Mouse (Mus musculus) ES-E14 (cell line): ENCODE measurements at regions not wholly inside any gene's neighbourhood (a gene's known extent, or its start where the extent isn't known, plus 50 kb on each side); places are given as distances from the start of the nearest gene placed in this dataset.

ENCODE experiments used
- ZC3H11A ChIP-seq: IDR thresholded peaks from 2 replicates; pipeline ENCODE4 v1.6.1; 2012; ENCODE audit warnings: low read depth, mild to moderate bottlenecking, inconsistent platforms, low read length, borderline replicate concordance
- ZNF384 ChIP-seq: IDR thresholded peaks from 2 replicates; pipeline ENCODE4 v1.6.1; 2012; ENCODE audit warnings: low read depth, low read length, inconsistent platforms

DNA sequence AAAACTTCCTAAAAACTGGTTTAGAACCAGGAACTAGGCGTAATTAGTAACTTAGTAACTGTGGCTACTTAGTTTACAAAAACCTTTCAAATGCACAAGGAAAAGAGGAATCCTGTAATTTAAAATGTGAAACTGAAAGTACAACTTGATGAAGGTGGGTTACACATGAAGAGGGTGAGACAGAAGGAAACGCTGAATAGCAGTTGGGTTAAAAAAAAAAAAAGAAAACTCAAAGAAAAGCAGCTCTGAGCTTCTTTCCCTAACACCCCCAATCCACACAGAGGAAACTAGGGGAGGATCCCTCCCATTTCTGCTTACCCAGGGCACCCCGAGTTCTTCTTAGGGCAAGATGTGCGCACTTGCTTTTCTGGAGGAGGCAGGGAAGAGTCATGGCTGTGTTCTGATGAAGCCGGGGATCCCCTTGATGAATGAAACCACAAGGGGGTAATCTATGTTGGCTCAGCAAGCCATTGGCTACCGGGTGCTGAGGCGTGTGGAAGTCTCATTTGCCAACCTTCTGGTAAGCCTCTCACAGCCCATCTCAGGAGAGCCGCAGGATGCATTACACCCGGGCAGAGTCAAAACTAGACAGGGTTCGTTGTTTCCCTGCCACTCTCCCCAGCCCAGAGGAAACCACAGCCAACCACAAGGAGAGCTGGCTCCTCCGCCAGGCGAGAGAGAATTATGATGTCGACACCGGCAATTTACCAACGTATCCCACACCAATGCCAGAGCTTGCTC is 167.4 kb upstream of the Klf14 start:
- TF ChIP-seq ZC3H11A: no peak
- TF ChIP-seq ZNF384: no peak
